Mouse (Mus musculus): Measurements from ENCODE around the gene Fhod1. TPM values are rescaled to one million over a fixed set of nuclear protein-coding genes. Genes with fewer than 3 reads are reported as not detected.

Gene Fhod1
- total and polyA plus RNA-seq, 3 experiments = 1.7 to 6.1 (median 4.7) TPM

GRCm38 (mm10) chr8:105330325-105330724, 17.4 kb downstream of the Fhod1 start:
- ATAC-seq (ENCODE audit: extremely low read depth, insufficient number of reproducible peaks, low FRiP score, poor library complexity, severe bottlenecking) (no peak), DNase-seq (ENCODE audit: low spot score) (no peak)
- H3K4me1 ChIP-seq (ENCODE audit: insufficient read depth, low read depth, low read length) = peaks cover 27% of the 10 kb centered on the region
- H3K27me3 ChIP-seq (ENCODE audit: insufficient read depth, low read length) = no peaks in the 10 kb centered on the region
- H3K4me3 ChIP-seq (ENCODE audit: low read depth, low read length) = no peak overlapping the region
- no peaks in the 10 kb centered on the region for H3K9me3 ChIP-seq (replicated peaks)
- TF ChIP-seq POLR2AphosphoS5 (IDR thresholded peaks at IDR 0.05; ENCODE audit: insufficient replicate concordance, low read depth, low read length) (no peak), GATA2 (IDR thresholded peaks at IDR 0.05; ENCODE audit: borderline replicate concordance, low read depth, low read length) (no peak), CTCF (IDR thresholded peaks at IDR 0.05; ENCODE audit: low read depth, low read length) (no peak), TAL1 (conservative IDR thresholded peaks at IDR 0.05; ENCODE audit: low read depth, low read length) (no peak), GATA1 (IDR thresholded peaks at IDR 0.05; ENCODE audit: borderline replicate concordance, low read length) (no peak)
- H3K36me3 ChIP-seq (replicated peaks) = peaks cover 76% of the 10 kb centered on the region

- Histone ChIP-seq H3K4me3 (ENCODE audit: low read depth, low read length) (peak overlapping the region; percentile 84), H3K36me3 (replicated peaks) (peaks cover 71% of the 10 kb centered on the region), H3K9me3 (replicated peaks) (no peaks in the 10 kb centered on the region), H3K27me3 (ENCODE audit: insufficient read depth, low read length) (no peaks in the 10 kb centered on the region), H3K4me1 (ENCODE audit: insufficient read depth, low read depth, low read length) (peaks cover 54% of the 10 kb centered on the region)
- DNase-seq (ENCODE audit: low spot score) = no peak
- no peak for ATAC-seq (ENCODE audit: extremely low read depth, insufficient number of reproducible peaks, low FRiP score, poor library complexity, severe bottlenecking)
- TF ChIP-seq POLR2AphosphoS5 (IDR thresholded peaks at IDR 0.05; ENCODE audit: insufficient replicate concordance, low read depth, low read length) = no peak
- no peak for TF ChIP-seq CTCF (IDR thresholded peaks at IDR 0.05; ENCODE audit: low read depth, low read length)
- no peak for TF ChIP-seq GATA1 (IDR thresholded peaks at IDR 0.05; ENCODE audit: borderline replicate concordance, low read length)
- TF ChIP-seq TAL1 (conservative IDR thresholded peaks at IDR 0.05; ENCODE audit: low read depth, low read length) = no peak
- TF ChIP-seq GATA2 (IDR thresholded peaks at IDR 0.05; ENCODE audit: borderline replicate concordance, low read depth, low read length) = no peak
These were observed 20.8 kb downstream of the Fhod1 start for GRCm38 (mm10) chr8:105326968-105327367.

- Histone ChIP-seq H3K4me3 (ENCODE audit: low read depth, low read length) (peak within 1 kb of the TSS; percentile 84), H3K27me3 (ENCODE audit: insufficient read depth, low read length) (no peaks in the 10 kb centered on the region), H3K4me1 (ENCODE audit: insufficient read depth, low read depth, low read length) (peaks cover 54% of the 10 kb centered on the region), H3K9me3 (replicated peaks) (no peaks in the 10 kb centered on the region), H3K36me3 (replicated peaks) (peaks cover 66% of the 10 kb centered on the region)
- ATAC-seq (ENCODE audit: extremely low read depth, insufficient number of reproducible peaks, low FRiP score, poor library complexity, severe bottlenecking) (peak; percentile 85), DNase-seq (ENCODE audit: low spot score) (peak; percentile 86)
- TF ChIP-seq POLR2AphosphoS5 (IDR thresholded peaks at IDR 0.05; ENCODE audit: insufficient replicate concordance, low read depth, low read length) = 0 out of 2 replicates have a peak, but pooled peaks have one; percentile 32
- no peak for TF ChIP-seq CTCF (IDR thresholded peaks at IDR 0.05; ENCODE audit: low read depth, low read length)
- TF ChIP-seq TAL1 (conservative IDR thresholded peaks at IDR 0.05; ENCODE audit: low read depth, low read length) = no peak
These were observed 21.5 kb downstream of the Fhod1 start, which contains the start of the genes Lrrc29 and Tmem208 for GRCm38 (mm10) chr8:105326141-105326672. Gene Lrrc29 (minus strand): TSS chr8:105326278. Gene Tmem208 (plus strand): TSS chr8:105326354.

GRCm38 (mm10) chr8:105325641-105326093, 22.1 kb downstream of the Fhod1 start:
- H3K36me3 ChIP-seq (replicated peaks) = peaks cover 62% of the 10 kb centered on the region
- ATAC-seq (ENCODE audit: extremely low read depth, insufficient number of reproducible peaks, low FRiP score, poor library complexity, severe bottlenecking) = no peak
- H3K4me1 ChIP-seq (ENCODE audit: insufficient read depth, low read depth, low read length) = peaks cover 54% of the 10 kb centered on the region
- H3K27me3 ChIP-seq (ENCODE audit: insufficient read depth, low read length) = no peaks in the 10 kb centered on the region
- no peak for DNase-seq (ENCODE audit: low spot score)
- no peaks in the 10 kb centered on the region for H3K9me3 ChIP-seq (replicated peaks)
- H3K4me3 ChIP-seq (ENCODE audit: low read depth, low read length) = peak overlapping the region; percentile 84
- TF ChIP-seq TAL1 (conservative IDR thresholded peaks at IDR 0.05; ENCODE audit: low read depth, low read length) (no peak), GATA1 (IDR thresholded peaks at IDR 0.05; ENCODE audit: borderline replicate concordance, low read length) (no peak), CTCF (IDR thresholded peaks at IDR 0.05; ENCODE audit: low read depth, low read length) (no peak), GATA2 (IDR thresholded peaks at IDR 0.05; ENCODE audit: borderline replicate concordance, low read depth, low read length) (no peak), POLR2AphosphoS5 (IDR thresholded peaks at IDR 0.05; ENCODE audit: insufficient replicate concordance, low read depth, low read length) (no peak)

DNA sequence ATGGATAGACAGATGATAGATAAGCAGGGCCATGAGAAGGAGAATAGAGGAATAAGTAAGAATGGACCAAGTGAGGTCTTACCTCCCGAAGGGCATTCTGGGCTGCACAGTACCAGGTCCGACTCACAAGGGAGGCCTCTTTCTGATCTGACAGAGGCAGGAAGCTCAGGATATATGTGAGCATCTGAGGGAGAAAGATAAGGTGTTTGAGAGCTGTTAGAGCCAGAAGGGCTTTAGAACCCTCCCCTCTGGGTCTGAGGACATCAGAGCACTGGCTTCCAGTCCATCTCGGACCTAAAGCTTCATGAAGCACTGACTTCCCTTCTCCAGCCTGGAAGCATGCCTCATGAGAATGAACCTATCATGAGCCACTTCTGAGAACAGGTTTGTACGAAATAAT, 24.6 kb downstream of the Fhod1 start:
- no peak overlapping the region for H3K4me3 ChIP-seq (ENCODE audit: low read depth, low read length)
- H3K36me3 ChIP-seq (replicated peaks) = peaks cover 59% of the 10 kb centered on the region
- H3K4me1 ChIP-seq (ENCODE audit: insufficient read depth, low read depth, low read length) = peaks cover 48% of the 10 kb centered on the region

GRCm38 (mm10) chr8:105318662-105319190, 29.0 kb downstream of the Fhod1 start:
- no peak overlapping the region for H3K4me3 ChIP-seq (ENCODE audit: low read depth, low read length)
- DNase-seq (ENCODE audit: low spot score) = no peak
- no peaks in the 10 kb centered on the region for H3K27me3 ChIP-seq (ENCODE audit: insufficient read depth, low read length)
- no peak for ATAC-seq (ENCODE audit: extremely low read depth, insufficient number of reproducible peaks, low FRiP score, poor library complexity, severe bottlenecking)
- TF ChIP-seq POLR2AphosphoS5 (IDR thresholded peaks at IDR 0.05; ENCODE audit: insufficient replicate concordance, low read depth, low read length) = no peak
- TF ChIP-seq GATA2 (IDR thresholded peaks at IDR 0.05; ENCODE audit: borderline replicate concordance, low read depth, low read length) = no peak
- TF ChIP-seq TAL1 (conservative IDR thresholded peaks at IDR 0.05; ENCODE audit: low read depth, low read length) = no peak
- no peak for TF ChIP-seq GATA1 (IDR thresholded peaks at IDR 0.05; ENCODE audit: borderline replicate concordance, low read length)
- no peak for TF ChIP-seq CTCF (IDR thresholded peaks at IDR 0.05; ENCODE audit: low read depth, low read length)
- no peaks in the 10 kb centered on the region for H3K9me3 ChIP-seq (replicated peaks)
- peaks cover 17% of the 10 kb centered on the region for H3K4me1 ChIP-seq (ENCODE audit: insufficient read depth, low read depth, low read length)
- peaks cover 86% of the 10 kb centered on the region for H3K36me3 ChIP-seq (replicated peaks)

More for the DNA sequence above, 24.6 kb downstream of the Fhod1 start:
- Histone ChIP-seq H3K9me3 (replicated peaks) (no peaks in the 10 kb centered on the region), H3K27me3 (ENCODE audit: insufficient read depth, low read length) (no peaks in the 10 kb centered on the region)
- peak; percentile 42 for ATAC-seq (ENCODE audit: extremely low read depth, insufficient number of reproducible peaks, low FRiP score, poor library complexity, severe bottlenecking)
- DNase-seq (ENCODE audit: low spot score) = no peak
- peak; percentile 27 for TF ChIP-seq TAL1 (conservative IDR thresholded peaks at IDR 0.05; ENCODE audit: low read depth, low read length)
- TF ChIP-seq GATA1 (IDR thresholded peaks at IDR 0.05; ENCODE audit: borderline replicate concordance, low read length) = no peak
- no peak for TF ChIP-seq GATA2 (IDR thresholded peaks at IDR 0.05; ENCODE audit: borderline replicate concordance, low read depth, low read length)
- no peak for TF ChIP-seq CTCF (IDR thresholded peaks at IDR 0.05; ENCODE audit: low read depth, low read length)
- TF ChIP-seq POLR2AphosphoS5 (IDR thresholded peaks at IDR 0.05; ENCODE audit: insufficient replicate concordance, low read depth, low read length) = no peak

Data from G1E (cell line).